Mouse (Mus musculus) kidney, adult 2 months (tissue): ENCODE measurements at regions not wholly inside any gene's neighbourhood (a gene's known extent, or its start where the extent isn't known, plus 50 kb on each side); places are given as distances from the start of the nearest gene placed in this dataset.

Experiments
- CTCF ChIP-seq: fragments of 200-500 bp; conservative IDR thresholded peaks from 2 replicates; pipeline ENCODE4 v1.5.1; 2011; ENCODE audit warnings: low read depth, mild to moderate bottlenecking, control low read depth, low read length, moderate library complexity, mixed read lengths; ENCODE audit not compliant: insufficient read depth, insufficient read length
- POLR2A ChIP-seq: fragments of 200-500 bp; IDR thresholded peaks from one replicate; pipeline ENCODE4 v1.6.1; 2011; ENCODE audit warnings: low read depth, low read length, control low read depth

DNA sequence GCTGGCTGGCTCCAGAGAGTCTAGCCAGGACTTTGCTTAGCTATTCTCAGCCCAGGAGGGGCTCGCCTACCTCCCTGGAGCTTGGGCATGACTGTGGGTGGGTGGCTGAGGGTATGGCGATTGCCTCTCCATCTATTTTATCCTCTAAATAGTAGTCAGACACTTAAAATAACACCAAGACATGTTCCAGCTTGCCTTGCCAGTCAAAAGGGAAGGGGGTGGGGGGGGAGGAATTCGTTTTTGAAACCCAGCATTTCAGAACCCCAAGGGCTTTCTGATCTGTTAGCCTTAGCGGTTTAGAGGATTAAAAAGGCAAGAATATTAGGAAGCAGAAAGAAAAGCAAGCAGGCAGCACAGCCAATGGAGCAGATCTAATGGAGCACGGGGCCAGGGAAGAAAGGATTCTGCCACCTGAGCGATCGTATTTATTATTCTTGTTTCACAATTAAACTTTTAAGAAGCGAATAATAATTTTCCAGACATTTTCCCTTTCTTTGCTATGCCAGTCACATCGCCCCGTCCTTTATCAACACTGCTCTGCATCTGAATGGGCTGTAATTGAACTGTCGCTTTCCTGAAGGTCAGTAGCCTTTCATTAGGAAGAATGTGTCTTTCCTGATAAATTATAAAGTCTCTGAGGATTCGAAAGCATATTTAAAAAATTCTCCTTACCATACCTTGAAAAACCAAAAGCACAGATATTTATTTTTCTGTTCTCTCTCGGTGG lies 417.3 kb upstream of the Id4 start:
- TF ChIP-seq CTCF = no peak
- no peak for TF ChIP-seq POLR2A
